Mouse (Mus musculus): ENCODE results near the gene Grxcr1. TPM values are rescaled to one million over a fixed set of nuclear protein-coding genes. Genes with fewer than 3 reads are reported as not detected.

Grxcr1 gene
- polyA plus RNA-seq, 1 experiment from 2014 or later: not detected

DNA sequence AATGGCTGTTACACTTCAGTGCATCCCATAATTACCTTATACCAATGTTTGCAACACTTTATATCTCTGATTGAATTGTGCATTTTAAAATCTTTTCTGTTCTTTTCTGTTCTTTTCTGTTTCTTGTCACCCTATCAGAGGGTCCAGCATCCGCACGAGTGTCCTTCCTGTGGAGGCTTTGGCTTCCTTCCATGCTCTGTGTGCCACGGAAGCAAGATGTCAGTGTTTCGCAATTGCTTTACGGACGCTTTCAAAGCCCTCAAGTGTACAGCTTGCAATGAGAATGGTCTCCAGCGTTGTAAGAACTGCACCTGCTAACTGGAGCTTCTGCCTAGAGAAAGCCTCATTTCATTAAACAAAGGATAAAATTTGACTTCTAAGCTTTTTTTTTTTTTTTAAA, 134.3 kb downstream of the Grxcr1 start:
- H3K27me3 ChIP-seq (ENCODE audit: control insufficient read depth, insufficient read depth, low read length): no peaks in the 10 kb centered on the region
- H3K4me2 ChIP-seq (replicated peaks; ENCODE audit: low read depth, low read length): no peak overlapping the region
- no peaks in the 10 kb centered on the region for H3K9me3 ChIP-seq (ENCODE audit: control insufficient read depth, low read length)
- H3K4me3 ChIP-seq (ENCODE audit: low read length): no peak overlapping the region
- 88% methylated on average over 7 of the region's 7 CpGs for WGBS
- no peak overlapping the region for H3K9ac ChIP-seq (ENCODE audit: low read depth, low read length)
- H3K36me3 ChIP-seq (ENCODE audit: control insufficient read depth, insufficient read depth, low read length): no peaks in the 10 kb centered on the region
- H3K4me1 ChIP-seq (ENCODE audit: control insufficient read depth, insufficient read depth, low read length): no peaks in the 10 kb centered on the region
- no peak for ATAC-seq (ENCODE audit: low FRiP score, low TSS enrichment)
- H3K27ac ChIP-seq (ENCODE audit: low read depth, low read length): no peak overlapping the region

Other genes starting within 250 kb of the Grxcr1 start
- gene Atp8a1, start 184.4 kb upstream of the Grxcr1 start, polyA plus RNA-seq (2014; fragmentation: Nextera tagmentation; extraction: Ambion mirVana): 9.4 and 17.8 TPM in 2 replicates
- gene Gm5108, start 90.2 kb upstream of the Grxcr1 start, polyA plus RNA-seq (2014; fragmentation: Nextera tagmentation; extraction: Ambion mirVana): not detected in 2 replicates
- not detected in 2 replicates for gene Gm21905, start 85.4 kb upstream of the Grxcr1 start, polyA plus RNA-seq (2014; fragmentation: Nextera tagmentation; extraction: Ambion mirVana)